Mouse (Mus musculus): ENCODE measurements around the gene Alcam. TPM values are rescaled to one million over a fixed set of nuclear protein-coding genes. Genes with fewer than 3 reads are reported as not detected.

The Alcam gene
- polyA plus RNA-seq, 1 experiment from 2014 or later, result 68.9 TPM

DNA sequence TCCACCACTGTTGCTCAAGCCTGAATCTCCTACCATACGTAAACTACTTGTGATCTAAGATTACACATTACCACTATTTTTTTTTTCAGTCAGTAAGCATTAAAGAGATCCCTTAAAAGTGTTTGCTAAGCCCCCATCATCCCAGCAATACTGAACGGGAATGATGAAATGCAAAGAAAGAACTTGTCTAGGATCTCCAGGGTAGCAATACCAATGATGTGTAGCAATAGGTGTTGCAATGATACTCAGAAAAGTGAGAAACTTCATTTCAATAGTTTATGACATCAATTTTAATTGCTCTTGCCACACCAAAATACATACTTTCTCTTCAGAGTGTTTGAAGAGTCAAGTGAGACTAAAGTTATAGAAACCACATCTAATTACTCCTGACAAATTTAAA, 81.9 kb downstream of the Alcam start:
- TF ChIP-seq EP300 (IDR thresholded peaks at IDR 0.05) (peak; percentile 79), CTCF (IDR thresholded peaks at IDR 0.05) (no peak)

DNA sequence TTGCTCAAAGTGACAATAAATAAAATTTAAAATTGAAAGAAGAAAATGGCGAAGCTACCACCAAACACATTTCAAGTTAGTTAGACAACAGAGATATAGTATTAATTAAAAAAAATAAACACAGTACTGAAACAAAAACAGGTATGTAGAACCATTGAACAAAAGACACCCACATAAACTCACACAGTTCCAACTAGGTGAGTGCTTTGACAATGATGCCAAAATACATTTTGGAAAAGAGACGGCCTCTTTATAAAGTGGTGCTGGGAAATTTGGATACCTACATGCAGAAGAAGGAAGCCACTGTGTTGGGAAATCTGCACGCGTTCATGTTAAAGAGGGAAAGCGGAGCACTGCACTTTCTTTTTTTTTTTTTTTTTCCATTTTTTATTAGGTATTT, 85.4 kb downstream of the Alcam start:
- no peak for DNase-seq (ENCODE audit: low spot score)
- ATAC-seq, result no peak
- 92% methylated on average over 5 of the region's 5 CpGs for WGBS
- Histone ChIP-seq H3K4me3 (ENCODE audit: low read depth, low read length) (no peak overlapping the region), H3K9ac (replicated peaks; ENCODE audit: low read depth) (no peak overlapping the region), H3K27ac (ENCODE audit: low read length) (no peak overlapping the region), H3K4me1 (ENCODE audit: insufficient read depth, low read depth, low read length) (no peaks in the 10 kb centered on the region), H3K9me3 (ENCODE audit: low read length) (no peaks in the 10 kb centered on the region), H3K4me2 (replicated peaks; ENCODE audit: low read depth, low read length) (no peak overlapping the region), H3K36me3 (ENCODE audit: insufficient read depth, low read length) (no peaks in the 10 kb centered on the region), H3K27me3 (replicated peaks; ENCODE audit: insufficient read depth, low read length) (no peaks in the 10 kb centered on the region)
- no peak for TF ChIP-seq CTCF (IDR thresholded peaks at IDR 0.05)
- TF ChIP-seq EP300 (IDR thresholded peaks at IDR 0.05), result no peak

More for the DNA sequence above, 81.9 kb downstream of the Alcam start:
- no peak overlapping the region for H3K4me3 ChIP-seq (ENCODE audit: low read depth, low read length)
- H3K36me3 ChIP-seq (ENCODE audit: insufficient read depth, low read length), result no peaks in the 10 kb centered on the region
- no peak overlapping the region for H3K4me2 ChIP-seq (replicated peaks; ENCODE audit: low read depth, low read length)
- 46% methylated on average over 2 of the region's 2 CpGs for WGBS
- H3K9me3 ChIP-seq (ENCODE audit: low read length), result no peaks in the 10 kb centered on the region
- no peaks in the 10 kb centered on the region for H3K4me1 ChIP-seq (ENCODE audit: insufficient read depth, low read depth, low read length)
- no peaks in the 10 kb centered on the region for H3K27me3 ChIP-seq (replicated peaks; ENCODE audit: insufficient read depth, low read length)
- peak; percentile 83 for ATAC-seq
- peak; percentile 58 for DNase-seq (ENCODE audit: low spot score)
- H3K27ac ChIP-seq (ENCODE audit: low read length), result no peak overlapping the region
- no peak overlapping the region for H3K9ac ChIP-seq (replicated peaks; ENCODE audit: low read depth)

DNA sequence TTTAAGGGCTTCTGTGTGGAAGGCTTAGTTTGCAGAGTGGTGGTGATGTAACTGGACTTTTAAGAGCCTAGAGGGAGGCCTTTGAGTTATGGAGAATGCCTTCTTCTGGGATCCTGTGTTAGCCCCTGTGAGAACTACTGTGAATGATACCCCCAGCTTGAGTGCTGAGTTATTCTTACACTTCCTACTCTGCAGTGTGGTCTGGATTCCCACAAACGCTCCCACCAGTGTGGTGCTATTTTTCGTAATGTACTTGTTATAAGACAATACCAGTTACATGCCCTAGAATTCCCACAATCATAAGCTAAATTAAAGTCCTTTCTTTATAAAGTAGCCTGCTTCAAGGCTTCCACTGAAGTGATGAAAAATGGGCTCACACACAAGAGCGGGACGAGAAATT, 87.0 kb downstream of the Alcam start:
- DNase-seq (ENCODE audit: low spot score), result no peak
- TF ChIP-seq EP300 (IDR thresholded peaks at IDR 0.05) (no peak), CTCF (IDR thresholded peaks at IDR 0.05) (no peak)
- H3K9ac ChIP-seq (replicated peaks; ENCODE audit: low read depth), result no peak overlapping the region
- no peaks in the 10 kb centered on the region for H3K9me3 ChIP-seq (ENCODE audit: low read length)
- H3K27ac ChIP-seq (ENCODE audit: low read length), result no peak overlapping the region
- no peak overlapping the region for H3K4me3 ChIP-seq (ENCODE audit: low read depth, low read length)
- no peaks in the 10 kb centered on the region for H3K4me1 ChIP-seq (ENCODE audit: insufficient read depth, low read depth, low read length)
- no peak overlapping the region for H3K4me2 ChIP-seq (replicated peaks; ENCODE audit: low read depth, low read length)
- peak; percentile 41; the same call in 1 of the 2 replicates for ATAC-seq
- 88% methylated on average over 4 of the region's 4 CpGs for WGBS
- no peaks in the 10 kb centered on the region for H3K27me3 ChIP-seq (replicated peaks; ENCODE audit: insufficient read depth, low read length)
- H3K36me3 ChIP-seq (ENCODE audit: insufficient read depth, low read length), result no peaks in the 10 kb centered on the region

DNA sequence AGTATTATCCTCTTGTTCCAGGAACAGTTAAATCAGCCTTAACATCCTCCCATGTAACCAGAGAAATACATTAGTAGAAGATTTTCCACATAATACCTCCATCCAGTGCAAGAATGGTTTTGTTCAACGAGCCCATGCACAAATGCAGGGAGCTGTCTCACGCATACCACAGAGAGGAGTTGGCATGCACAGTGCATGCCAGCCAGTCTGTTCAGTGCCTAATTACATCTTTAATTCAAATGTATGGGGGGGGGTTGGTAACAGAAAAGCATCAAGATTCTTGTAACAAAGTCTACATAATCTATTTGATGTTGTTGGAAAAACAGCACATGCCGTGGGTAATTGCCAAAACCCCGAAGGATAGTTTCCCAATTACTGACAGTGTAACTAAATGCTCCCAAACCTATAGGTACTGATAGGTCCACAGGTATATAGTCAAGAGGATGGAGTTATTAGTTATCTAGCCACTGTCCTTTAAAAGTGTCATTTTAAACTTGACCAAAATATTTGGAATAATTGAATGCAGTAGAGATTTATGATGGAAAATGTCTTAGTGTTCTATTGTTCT, 89.8 kb downstream of the Alcam start:
- DNase-seq (ENCODE audit: low spot score) (no peak), ATAC-seq (no peak)
- 78% methylated on average over 4 of the region's 4 CpGs for WGBS
- Histone ChIP-seq H3K27me3 (replicated peaks; ENCODE audit: insufficient read depth, low read length) (no peaks in the 10 kb centered on the region), H3K9ac (replicated peaks; ENCODE audit: low read depth) (no peak overlapping the region), H3K4me3 (ENCODE audit: low read depth, low read length) (no peak overlapping the region), H3K9me3 (ENCODE audit: low read length) (no peaks in the 10 kb centered on the region), H3K36me3 (ENCODE audit: insufficient read depth, low read length) (no peaks in the 10 kb centered on the region), H3K4me1 (ENCODE audit: insufficient read depth, low read depth, low read length) (no peaks in the 10 kb centered on the region), H3K27ac (ENCODE audit: low read length) (no peak overlapping the region), H3K4me2 (replicated peaks; ENCODE audit: low read depth, low read length) (no peak overlapping the region)
- TF ChIP-seq EP300 (IDR thresholded peaks at IDR 0.05) (no peak), CTCF (IDR thresholded peaks at IDR 0.05) (no peak)

DNA sequence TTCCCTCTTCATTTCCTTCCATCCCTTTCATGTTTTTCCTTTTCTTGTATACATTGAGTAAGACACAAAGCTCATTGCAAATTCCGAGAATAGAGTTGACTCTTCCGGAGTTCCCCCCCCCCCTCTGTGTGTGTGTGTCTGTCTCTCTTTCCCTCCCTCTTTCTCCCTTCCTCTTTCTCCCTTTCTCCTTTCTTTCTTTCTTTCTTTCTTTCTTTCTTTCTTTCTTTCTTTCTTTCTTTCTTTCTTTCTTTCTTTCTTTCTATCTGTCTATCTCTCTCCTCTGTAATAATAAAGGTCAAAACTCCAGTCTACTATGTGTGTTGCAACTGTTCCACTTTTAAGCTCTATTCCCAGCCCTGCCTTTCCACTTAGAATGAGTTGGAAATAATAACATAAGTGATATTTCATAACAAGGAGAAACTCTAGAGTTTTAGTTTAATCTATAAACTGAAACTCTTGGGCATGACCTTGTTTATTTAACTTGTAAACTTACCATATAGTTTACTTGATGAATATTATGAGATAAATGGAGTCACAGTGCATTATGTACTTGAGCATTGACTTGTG, 110.3 kb downstream of the Alcam start:
- H3K9ac ChIP-seq (replicated peaks; ENCODE audit: low read depth), result no peak overlapping the region
- H3K4me1 ChIP-seq (ENCODE audit: insufficient read depth, low read depth, low read length), result no peaks in the 10 kb centered on the region
- TF ChIP-seq CTCF (IDR thresholded peaks at IDR 0.05) (no peak), EP300 (IDR thresholded peaks at IDR 0.05) (peak; percentile 61)
- H3K4me2 ChIP-seq (replicated peaks; ENCODE audit: low read depth, low read length), result peak overlapping the region; percentile 25
- H3K36me3 ChIP-seq (ENCODE audit: insufficient read depth, low read length), result no peaks in the 10 kb centered on the region
- H3K27ac ChIP-seq (ENCODE audit: low read length), result peak overlapping the region; percentile 52
- ATAC-seq (0 out of 2 replicates have a peak, but pooled peaks have one; percentile 36), DNase-seq (ENCODE audit: low spot score) (peak; percentile 63)
- no peaks in the 10 kb centered on the region for H3K27me3 ChIP-seq (replicated peaks; ENCODE audit: insufficient read depth, low read length)
- 7% methylated on average over 2 of the region's 2 CpGs for WGBS
- H3K9me3 ChIP-seq (ENCODE audit: low read length), result no peaks in the 10 kb centered on the region
- no peak overlapping the region for H3K4me3 ChIP-seq (ENCODE audit: low read depth, low read length)

DNA sequence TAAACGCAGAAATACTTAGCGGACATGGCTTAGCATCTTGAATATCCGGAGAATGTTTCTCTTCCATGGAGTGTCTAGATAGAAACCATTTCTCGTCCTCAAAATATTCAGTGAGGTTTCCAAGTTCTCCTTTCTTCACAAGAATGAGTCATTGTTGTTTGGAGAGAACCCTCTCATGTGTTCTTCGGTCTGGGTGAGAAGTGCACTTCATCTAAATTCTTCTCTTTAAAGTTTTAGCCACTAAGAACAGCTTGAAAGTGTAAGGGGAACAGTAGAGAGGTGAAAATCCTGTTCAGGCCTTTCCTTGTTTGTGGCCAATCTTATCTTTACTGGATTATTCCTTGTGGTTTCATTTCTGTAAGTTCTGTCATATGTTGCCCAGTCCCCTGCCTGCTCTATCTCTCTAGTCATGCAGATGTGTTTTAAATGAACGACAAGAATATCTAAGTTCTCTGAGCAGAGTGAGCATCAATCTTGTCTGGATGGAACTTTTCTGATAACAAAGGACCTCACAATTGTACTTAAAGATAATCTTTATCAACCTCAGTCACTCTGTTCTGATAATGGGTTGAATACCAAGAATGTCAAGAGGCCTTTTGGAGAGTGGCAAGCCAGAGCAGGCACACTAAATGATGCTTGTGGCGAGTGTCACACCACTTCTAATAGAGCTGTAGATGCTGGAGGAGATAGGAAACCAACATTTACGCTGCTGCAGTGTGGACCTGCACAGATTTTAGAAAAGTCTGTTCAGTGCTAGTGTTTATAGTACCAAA, 111.0 kb downstream of the Alcam start:
- ATAC-seq (peak; percentile 92), DNase-seq (ENCODE audit: low spot score) (peak; percentile 90)
- Histone ChIP-seq H3K4me1 (ENCODE audit: insufficient read depth, low read depth, low read length) (no peaks in the 10 kb centered on the region), H3K36me3 (ENCODE audit: insufficient read depth, low read length) (no peaks in the 10 kb centered on the region), H3K4me2 (replicated peaks; ENCODE audit: low read depth, low read length) (peak overlapping the region; percentile 25), H3K9me3 (ENCODE audit: low read length) (no peaks in the 10 kb centered on the region), H3K9ac (replicated peaks; ENCODE audit: low read depth) (no peak overlapping the region), H3K27ac (ENCODE audit: low read length) (peak overlapping the region; percentile 52), H3K27me3 (replicated peaks; ENCODE audit: insufficient read depth, low read length) (no peaks in the 10 kb centered on the region), H3K4me3 (ENCODE audit: low read depth, low read length) (no peak overlapping the region)
- WGBS, result 34% methylated on average over 8 of the region's 8 CpGs
- TF ChIP-seq EP300 (IDR thresholded peaks at IDR 0.05), result peak; percentile 96
- TF ChIP-seq CTCF (IDR thresholded peaks at IDR 0.05), result no peak

All from lung, postnatal 0 days (tissue).